Mouse (Mus musculus): ENCODE data around the gene Pak4.

The Pak4 gene

DNA sequence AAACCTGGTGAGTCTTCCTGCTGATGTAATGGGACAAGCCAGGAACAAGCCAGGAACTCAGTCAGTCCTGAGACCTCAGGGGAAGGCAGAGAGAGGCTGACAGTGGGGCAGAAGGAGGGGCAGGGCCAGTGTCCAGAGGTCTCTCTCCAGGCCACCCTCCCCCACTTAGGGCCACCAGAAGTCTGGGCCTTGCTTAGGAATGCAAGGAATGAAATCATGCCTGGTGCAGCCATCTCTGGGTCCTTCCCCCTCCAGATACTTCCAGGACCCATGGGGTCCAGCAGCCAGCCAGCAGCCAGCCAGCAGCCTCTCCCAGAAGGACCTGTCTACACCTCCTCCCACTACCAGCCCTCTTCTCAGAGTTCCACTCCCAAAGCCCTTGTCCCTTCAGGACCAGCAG, 10.3 kb downstream of the Pak4 start:
- DNase-seq (ENCODE audit: low spot score in 2 of 2): no peak

DNA sequence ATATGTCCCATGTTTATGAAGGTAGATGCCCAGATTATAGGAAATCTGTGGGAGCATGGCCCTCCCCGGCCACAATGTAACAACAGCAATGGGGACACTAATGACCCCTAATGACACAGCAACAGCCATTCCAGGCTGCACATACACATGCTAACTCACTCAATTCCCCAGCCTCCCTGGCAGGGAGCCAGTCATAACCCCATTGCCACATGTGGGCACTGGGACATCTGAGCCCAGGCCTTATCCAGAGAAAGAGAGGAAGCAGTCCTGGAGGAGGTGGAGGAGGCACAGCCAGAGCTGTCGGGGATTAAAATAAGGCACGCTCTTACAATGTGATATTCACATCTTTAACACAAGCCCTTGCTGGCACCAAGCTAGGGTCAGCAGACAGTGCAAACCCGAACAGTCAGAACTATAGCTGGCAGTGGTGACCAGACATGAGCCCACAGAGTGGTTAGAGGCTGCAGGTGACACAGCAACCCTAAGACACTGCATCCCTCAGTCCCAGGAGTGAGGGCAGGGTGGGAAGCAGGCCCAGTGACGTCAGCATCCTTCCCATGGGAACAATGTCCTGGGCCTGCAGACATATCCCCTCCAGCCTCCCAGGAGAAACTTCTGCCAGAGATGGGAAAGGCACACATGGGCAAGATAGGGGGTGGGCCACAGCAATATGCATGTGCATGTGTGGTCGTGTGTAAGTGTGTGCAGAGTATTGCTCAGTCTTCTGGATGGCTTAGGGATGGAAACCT, 11.1 kb downstream of the Pak4 start:
- no peak for DNase-seq (ENCODE audit: low spot score in 2 of 2)

DNA sequence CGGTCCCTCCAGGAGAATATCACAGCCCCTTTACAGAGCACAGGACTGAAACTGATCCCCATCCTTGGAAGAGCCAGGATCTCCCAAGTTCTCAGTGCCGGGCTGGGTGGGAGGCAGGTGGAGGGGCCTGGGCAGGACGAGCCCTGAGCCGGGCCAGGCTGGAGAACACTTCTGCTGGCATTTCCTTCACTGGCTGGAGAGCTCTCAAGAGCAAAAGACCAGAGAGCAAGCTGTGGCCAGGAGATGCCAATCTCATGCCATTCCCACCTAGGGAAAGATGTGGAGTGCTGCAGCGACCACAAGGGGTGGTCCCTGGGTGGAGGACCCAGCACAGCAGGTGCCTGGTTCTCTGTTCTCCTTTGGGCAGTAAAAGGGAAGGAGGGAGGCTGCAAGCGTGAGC, 13.0 kb downstream of the Pak4 start:
- DNase-seq (ENCODE audit: low spot score in 2 of 2): no peak

DNA sequence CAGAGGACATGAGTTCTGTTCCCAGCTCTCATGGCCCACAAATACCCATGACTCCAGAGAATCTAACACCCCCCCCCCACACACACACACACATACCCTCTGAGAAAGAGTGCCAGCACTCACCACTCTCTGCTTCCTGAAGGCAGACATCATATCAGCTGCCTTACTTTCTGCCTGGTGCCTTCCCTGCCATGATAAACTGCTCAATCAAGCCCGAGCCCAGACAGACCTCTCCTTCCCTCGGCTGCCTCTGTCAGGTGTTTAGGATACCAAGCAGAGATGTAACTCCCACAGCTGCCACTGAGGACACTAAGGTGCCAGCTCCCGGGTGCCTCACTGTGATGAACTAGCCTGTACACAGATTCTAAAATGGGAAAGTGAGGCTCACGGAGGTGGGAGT, 13.5 kb downstream of the Pak4 start:
- no peak for DNase-seq (ENCODE audit: low spot score in 2 of 2)

DNA sequence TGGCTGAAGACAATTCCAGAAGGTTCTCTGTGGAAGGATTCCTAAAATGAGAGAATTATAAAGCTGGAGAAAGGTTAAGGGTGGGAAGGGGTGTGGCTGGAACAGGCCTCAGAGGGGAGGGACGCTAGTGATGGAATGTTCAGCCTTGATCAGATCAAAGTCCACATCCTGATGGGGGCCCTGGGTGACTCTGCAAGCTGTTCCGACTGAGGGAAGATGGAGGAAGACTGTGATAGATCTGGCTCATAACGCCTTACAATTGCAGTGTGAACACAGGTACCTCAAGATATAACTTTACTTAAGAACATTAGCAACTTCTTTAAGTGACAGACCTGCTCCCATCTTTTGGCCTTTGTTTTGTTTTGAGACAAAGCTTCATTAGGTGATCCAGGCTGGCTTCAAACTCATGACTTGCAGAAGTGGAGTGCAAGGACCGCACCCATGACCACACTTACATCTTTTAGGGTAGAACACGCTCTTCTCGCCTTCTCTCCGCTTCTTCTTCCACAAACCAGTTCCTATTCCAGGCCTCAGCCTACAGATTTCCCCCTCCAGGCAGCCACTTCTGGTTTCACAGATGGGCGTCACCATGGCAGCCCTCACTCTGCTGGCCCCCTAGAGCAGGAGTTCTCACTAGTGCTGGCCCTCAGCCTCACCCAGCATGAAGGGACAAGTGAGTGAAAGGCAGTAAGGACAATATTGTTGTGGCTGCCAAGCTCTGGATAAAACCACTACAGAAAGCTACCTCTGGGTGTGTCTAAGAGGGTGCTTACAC, 14.2 kb downstream of the Pak4 start:
- no peak for DNase-seq (ENCODE audit: low spot score in 2 of 2)

DNA sequence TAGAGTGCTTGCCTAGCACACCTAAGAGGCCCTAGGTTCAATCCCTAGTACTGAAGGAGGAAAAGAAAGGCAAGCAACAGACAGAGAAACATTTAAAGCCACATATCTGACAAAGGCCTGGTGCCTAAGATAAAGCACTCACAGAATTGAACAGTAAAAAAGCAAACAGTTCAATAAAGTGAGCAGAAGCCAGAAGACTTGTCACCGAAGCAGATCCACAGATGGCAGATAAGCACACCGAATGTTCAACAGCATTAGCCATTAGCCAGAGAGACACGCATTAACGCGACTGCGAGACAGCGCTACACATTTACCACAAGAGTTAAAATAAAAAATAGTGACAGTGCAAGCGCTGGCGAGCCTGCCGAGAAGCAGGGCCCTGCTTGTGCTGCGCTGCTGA, 15.1 kb downstream of the Pak4 start:
- no peak for DNase-seq (ENCODE audit: low spot score in 2 of 2)

DNA sequence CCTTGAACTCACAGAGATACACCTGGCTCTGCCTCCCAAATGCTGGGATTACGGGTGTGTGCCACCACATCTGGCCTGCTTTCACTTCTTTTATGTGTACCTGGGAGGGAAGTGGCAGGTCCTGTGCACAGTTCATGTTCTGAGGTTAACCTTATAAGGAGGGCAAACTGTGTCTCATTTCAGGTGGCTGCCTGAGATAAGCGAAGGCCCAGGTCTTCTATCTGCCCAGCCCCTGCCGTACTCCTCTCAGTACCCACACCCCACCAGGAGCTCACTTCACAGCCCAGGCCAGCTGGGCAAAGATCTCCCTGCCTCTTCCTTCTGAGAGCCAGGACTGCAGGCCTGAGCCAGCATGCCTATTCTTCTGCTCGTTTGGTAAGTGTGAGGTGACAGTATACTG, 16.3 kb downstream of the Pak4 start:
- DNase-seq (ENCODE audit: low spot score in 2 of 2): no peak

DNA sequence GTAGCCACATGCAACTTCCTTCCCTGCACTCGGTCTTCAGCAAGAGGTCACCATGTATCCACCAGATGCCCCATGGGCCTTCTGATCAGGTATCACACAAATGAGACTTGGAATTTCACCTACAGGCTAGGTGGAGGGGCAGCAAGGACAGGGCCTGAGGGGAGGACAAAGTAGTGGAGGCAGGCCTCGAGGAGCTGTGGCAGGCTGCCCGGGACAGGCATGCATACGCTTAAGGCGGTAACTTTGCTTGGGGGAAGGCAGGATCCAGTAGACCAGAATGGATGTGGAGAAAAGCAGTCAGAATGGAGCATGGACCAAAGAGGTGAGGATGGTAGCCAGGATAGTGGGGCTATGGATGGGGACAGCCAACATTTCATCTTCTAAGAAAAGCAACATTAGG, 18.2 kb downstream of the Pak4 start:
- DNase-seq (ENCODE audit: low spot score in 2 of 2): no peak

DNA sequence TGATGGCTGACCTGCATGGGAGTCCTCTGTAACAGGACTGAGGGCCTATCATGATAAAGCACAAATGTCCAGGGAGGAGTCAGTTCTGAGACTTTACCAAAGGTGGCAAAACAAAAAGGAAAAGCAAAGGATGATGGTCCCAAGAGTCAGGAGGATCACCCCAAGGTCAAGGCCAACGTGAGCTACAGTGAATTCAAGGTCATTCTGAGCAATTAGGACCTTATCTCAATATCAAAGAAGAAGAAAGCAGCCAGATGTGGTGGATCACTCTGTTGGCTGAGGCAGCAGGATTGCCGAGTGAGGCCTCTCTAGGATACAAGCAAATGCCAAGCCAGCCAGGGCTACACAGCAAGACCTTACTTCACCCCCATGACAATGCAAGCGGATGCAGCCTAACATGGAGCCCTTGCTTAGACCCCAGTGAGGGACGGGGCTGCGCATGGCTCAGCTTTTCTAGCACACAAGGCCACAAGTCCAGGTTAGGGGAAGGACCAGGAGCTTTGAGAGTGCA, 19.4 kb downstream of the Pak4 start:
- no peak for DNase-seq (ENCODE audit: low spot score in 2 of 2)

DNA sequence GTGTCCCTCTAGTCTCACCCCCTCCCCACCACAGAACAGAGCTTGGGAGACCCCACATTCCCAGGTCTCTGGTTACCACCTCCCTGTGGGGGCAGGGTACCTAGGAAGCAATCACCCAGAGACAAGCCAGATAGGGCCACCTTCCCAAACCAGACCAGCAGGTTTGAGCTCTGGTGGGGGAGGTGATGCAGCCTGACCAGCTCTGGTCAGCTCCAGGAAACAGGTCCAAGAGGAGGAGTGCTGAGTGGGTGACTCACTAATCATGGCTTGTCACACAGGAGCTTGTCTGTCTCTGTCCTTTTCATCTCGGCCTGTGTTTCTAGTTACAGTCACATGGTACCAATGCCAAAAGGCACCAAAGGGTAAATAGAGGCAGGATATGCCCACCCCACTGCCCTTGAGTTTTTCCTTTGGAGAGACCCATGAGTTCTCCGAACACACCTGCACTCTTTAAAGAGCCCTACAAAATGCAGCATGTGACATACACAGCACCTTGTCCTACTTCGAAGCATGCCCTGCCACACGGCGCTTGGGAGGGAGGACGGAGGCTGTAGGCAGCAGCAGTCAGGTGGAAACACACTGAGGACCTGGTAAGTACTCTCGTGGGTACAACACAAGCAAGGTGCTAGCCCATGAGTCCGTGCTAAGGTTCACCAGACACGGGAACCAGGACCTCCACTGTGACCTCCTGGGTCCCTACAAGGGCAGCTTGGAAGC, 20.0 kb downstream of the Pak4 start:
- DNase-seq (ENCODE audit: low spot score in 2 of 2): no peak

DNA sequence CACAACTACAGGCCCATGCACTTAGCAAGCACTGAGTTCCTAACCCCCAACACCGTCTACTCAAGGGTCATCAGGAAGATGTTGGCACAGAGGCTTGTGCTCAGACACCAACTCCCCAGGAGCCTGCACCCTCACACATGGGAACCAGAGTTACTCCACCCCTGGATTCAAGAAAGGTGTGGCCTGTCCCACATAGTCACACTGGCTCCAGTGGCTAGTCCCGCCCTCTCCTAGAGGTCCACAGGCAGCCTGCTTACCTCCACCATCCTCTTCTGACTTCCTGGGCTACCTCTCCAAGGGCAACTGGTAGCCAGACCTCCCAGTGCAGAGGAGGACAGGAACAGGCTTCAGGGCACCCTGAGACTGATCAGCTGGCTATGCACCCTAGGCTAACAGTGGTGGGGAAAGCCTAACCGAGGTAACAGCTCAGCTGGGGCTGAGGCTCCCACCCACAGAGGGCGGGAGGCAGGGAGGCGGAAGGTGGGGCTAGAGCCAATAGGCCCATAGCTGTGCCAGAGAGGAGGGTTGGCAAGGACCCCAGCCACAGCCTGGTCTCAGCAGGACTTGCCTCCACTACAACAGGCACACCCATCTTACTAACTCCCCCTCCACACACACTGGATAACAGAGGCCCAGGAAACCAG, 21.6 kb downstream of the Pak4 start:
- no peak for DNase-seq (ENCODE audit: low spot score in 2 of 2)

DNA sequence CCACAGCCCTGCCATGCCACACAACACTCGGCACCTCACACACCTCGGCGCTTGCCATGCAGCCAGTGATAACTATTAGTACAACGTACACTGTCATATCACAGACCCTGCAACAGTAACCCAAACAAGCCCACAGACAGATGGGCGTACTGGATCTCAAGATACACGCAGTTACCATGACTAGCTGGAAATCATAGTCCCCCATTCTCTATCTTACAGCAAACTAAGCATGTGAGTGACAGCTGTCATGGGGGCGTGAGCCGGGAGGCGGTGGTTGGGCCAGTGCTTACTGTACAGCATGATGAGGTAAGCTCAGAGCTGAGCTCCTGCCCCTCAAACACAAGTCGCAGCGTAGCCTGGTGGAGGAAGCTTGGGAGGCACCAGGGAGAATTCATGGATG, 22.4 kb downstream of the Pak4 start:
- no peak for DNase-seq (ENCODE audit: low spot score in 2 of 2)

DNA sequence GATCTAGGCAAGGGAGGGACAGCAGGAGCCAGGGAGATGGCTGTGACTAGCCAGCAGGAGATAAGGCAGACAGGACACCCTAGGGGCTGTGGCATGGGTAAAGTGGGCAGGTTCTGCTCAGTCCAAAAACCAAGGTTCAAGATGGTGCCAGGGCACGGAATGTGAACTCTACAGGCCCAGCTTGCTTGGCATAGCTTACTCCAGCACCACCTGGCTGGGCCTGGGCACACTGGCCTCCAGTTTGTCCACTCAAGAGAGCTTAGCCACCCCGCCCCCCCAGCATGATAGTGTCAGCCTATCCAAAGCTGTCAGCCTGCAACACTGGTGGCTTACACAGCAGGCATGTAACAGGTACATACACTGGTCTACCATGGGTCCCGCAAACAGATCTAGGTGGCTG, 24.7 kb downstream of the Pak4 start:
- no peak for DNase-seq (ENCODE audit: low spot score in 2 of 2)

DNA sequence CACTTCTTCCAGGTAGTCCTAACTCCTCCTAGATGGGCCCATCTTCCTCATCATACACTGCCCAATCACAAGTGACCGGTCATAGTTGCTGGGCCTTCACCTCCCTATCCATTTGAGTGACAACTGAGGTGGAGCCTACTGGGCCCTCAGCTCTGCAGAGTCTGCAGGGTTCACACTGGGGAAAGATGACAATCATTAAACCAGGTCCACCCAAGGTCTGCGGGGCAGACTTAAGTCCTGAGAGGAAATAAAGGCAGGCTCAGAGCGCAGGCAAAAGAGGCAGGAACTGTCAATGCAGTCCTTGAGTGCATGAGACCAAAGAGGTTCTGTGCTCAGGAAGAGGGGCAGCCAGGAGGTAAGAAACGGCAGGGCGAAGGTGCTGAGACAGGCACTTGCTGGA, 25.3 kb downstream of the Pak4 start:
- no peak for DNase-seq (ENCODE audit: low spot score in 2 of 2)

DNA sequence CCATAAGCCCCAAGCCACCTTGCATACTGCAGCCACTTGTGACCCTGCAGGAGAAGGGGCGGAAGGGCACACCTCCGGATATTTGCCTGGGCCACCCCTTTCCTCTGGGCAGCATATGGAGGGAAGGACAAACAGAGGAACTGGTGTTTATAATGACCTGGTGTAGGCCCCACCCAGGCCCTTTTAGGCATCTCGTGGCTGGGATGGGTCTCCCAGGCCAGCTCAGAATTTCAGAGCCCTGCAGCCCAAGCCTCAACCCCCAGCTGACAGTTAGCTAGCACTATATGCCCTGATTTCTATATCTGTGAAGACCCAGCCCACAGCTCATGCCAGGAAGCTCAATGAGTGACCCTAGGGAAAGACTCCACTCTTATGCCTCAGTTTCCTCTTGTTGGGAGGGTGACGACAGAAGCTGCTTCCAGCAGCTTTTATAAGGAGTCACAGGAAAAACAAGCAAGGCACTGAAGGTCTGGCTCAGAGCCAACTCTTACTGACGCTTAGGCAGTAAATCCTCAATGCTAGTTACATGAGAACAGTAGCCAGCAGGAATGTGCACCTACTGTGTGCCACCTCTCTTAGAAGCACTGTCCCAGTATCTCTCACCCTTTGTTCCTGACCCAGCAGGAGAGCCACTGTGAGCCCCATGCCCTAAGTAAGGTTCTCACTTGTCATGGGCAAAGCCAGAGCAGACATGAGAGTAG, 26.9 kb downstream of the Pak4 start:
- no peak for DNase-seq (ENCODE audit: low spot score in 2 of 2)

DNA sequence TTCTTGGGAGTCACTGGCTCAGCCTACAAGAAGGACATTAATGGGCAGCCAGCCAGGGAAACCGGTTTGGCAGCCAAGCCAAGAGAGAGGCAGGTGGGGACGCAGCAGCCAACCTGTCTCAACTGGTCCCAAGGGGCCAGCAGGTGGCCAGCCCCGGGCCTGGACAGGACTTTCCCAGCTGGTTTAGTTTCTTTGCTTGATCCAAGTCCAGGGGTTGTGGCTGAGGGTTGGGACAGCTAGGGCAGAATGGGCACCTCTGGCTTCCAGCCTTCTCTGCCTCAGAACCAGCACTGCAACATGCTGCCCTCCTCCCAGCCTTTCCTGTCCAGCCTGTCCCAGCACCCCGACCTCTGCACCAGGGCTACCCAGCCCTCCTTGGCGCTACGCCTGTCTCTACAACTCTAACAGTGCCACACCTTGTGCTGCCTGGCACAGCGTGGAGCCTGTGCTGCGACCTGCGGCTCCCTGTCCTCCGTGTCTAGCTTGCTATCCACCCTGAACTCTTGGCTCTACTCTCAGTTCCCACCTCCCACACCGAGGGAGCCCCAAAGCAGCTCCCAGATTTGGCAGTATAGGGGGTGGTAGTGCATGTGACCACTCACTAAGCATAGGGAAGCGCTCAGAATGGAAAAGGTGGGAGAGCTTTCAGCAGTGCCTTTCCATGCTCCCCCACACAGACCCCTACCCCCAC, 27.5 kb downstream of the Pak4 start:
- DNase-seq (ENCODE audit: low spot score in 2 of 2): no peak

DNA sequence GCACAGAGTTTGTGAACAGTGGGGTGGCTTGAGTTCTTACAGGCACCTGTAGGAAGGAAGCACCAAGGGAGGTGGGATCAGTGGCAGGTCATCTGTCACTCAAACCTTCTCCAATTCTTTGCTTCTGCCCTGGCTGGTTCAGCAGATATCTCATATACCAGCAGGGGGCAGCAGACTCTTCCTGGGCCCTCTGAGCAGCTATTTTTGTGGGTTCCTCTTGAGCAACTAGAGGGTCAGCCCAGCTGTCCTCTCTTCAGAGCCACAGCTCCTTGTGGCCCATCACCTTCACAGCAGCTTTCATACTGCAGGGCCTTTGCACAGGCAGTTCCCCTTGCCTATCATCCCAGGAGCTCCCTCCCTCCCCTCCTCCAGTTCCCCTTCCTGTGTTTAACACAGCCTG, 29.7 kb downstream of the Pak4 start:
- DNase-seq (ENCODE audit: low spot score in 2 of 2): peak in 1 of 2 experiments; percentile 79

DNA sequence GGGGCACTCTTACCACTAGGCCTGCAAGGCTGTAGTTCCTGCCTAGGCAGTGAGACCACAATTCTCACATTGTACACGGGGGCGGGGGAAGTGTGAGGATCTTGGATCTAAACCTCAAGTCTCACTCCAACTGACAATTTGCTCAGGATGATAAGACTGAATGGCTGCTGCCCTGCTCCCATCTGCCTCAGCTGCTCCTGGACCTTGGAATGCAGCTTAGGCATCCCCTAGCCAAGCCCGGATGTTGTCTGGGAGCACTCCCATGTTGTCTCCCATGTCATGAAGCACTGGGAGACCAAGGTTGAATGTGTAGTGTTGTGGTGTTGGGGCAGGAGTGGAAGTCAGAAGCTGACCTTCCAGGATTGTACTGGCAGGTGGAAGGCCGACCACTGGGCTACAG, 30.4 kb downstream of the Pak4 start:
- DNase-seq (ENCODE audit: low spot score in 2 of 2): no peak

DNA sequence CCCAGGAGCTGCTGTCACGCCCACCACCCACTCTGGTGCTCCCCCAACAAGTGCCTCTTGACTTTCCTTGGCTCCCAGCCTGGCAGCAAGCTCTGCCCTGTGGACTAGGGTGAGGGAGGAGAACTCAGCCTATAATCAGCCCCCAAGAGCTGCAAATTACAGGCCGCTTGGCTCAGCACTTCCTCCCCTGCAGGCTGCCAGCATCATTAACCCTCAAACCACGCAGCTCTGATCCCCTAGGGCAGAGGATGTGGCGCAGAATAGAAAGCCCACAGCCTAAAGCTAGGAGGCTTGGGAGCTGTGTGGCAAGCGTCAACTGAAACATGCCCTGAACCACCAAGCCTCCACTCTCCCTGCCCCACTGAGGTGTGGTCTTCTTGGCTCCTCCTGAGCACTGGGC, 32.6 kb downstream of the Pak4 start:
- peak; percentile 48 to 53 for DNase-seq (ENCODE audit: low spot score in 2 of 2)

DNA sequence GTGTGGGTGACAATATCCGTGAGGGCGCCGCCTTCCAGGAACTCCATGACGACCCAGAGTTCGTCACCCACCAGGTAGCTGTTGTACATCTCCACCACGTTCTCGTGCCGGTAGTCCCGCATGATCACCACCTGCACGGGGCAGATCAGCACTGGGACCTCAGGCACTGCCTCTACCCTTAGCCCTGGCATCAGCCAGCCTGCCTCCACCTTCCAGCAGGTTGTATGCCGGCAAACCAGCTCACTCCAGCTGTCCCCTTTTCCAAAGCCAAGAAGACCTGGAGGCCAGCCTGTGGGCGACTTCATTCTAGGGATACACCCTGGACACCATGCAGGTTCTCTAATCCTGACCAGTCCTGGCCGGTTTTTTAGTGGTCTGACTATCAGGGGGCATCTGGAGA, 35.0 kb downstream of the Pak4 start:
- no peak for DNase-seq (ENCODE audit: low spot score in 2 of 2)

DNA sequence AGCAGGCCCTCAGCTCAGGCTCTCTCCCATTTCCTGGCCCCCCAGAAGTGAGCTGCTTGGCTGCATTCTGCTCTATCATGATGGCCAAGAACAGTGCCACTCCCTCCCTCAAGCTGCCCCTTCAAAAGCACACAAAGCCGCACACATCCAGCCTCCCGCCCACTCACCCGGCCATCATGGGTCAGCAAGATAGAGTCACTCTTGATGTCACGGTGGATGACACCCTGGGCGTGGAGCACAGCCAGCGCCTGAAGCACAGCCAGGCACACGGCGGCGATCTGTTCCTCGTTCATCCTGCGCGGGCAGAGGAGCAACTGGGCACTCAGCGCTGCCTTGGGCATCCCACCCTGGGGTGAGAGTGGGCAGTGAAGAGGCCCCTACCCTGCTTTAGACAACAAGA, 35.6 kb downstream of the Pak4 start:
- DNase-seq (ENCODE audit: low spot score in 2 of 2): no peak

Data from thymus, postnatal 10 days (tissue).